Mouse (Mus musculus): ENCODE data around the gene Brms1l. TPM values are rescaled to one million over a fixed set of nuclear protein-coding genes. Genes with fewer than 3 reads are reported as not detected.

Brms1l gene
- 106 and 118 TPM in 2 replicates for polyA plus RNA-seq (2012; rRNA removed)

DNA sequence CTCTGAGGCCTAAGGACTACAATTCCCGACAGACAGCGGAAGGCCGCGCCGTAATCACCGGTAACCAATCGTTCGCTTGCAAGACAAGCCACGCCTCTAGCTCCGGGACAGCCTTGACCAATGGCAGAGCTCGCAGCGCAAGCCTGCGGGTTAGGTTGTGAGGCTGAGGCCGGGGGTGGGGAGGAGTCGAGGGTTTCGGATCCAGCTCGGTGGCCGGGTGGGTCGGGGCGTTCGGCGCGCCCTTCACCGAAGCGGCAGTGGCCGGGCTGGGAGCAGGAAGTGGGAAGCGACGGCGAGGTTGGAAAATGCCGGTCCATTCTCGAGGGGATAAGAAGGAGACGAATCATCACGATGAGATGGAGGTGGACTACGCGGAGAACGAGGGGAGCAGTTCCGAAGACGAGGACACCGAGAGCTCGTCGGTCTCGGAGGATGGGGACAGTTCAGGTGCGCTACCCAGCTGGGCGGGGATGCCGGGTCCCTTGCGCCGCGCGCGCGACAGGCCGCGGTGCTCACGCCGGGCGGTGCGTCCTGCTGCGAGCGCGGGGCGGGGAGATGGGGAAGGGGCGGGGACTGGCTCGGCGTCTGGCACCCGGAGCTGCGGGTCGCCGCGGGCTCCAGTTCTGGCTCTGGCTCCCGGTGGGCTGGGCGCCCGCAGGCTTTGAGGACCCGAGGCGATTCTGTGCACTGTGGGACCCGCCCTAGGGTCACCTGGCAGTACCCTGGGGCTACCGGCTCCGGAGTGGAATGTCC is at the start of gene Brms1l:
Gene Brms1l (plus strand): TSS at position 126 of the 753 bp plus-strand sequence.

DNA sequence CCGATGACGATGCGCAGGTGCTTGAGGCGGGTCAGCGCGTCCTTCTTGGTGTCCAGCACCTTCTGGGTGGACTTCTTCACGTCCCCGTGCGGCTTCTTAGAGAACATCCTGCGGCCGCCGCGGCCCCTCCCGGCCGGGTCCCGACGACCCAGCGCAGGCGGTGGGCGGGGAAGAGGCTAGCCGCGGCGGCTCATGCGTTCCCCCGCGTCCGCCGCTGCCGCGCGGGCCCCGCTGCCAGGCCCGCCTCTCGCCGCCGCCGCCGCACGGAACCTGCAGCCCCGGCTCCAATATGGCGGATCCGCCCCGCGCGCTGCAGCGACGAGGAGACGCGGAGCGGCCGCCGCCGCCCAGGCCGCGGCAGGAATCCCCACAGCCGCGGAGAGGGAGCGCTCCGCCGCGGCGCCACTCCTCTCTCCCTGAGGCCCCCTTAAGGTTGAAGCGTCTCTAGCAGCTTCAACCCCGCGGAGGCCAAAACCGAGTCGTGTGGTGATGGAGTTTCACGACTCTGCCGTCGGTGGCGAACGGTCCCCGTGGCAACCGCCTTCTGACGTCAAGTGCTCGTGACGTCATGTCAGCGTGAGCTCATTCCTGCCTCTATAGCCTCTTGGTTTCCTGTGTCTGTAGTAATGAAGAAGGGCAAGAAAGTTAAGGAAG is 15.3 kb upstream of the Brms1l start, which contains the start of gene Ralgapa1:
Gene Ralgapa1 (minus strand): TSS at position 507 of the 654 bp plus-strand sequence.

Other genes starting within 250 kb of the Brms1l start
- 0.76 and 1.1 TPM in 2 replicates for gene Insm2, start 236.9 kb upstream of the Brms1l start, polyA plus RNA-seq (2012; rRNA removed)
- gene Ralgapa1, start 15.2 kb upstream of the Brms1l start, polyA plus RNA-seq (2012; rRNA removed), result 78.1 and 84.8 TPM in 2 replicates

Measured in central nervous system, embryonic 18 days (tissue).